Mouse (Mus musculus): Measurements from ENCODE around the gene Slc41a3. TPM values are rescaled to one million over a fixed set of nuclear protein-coding genes. Genes with fewer than 3 reads are reported as not detected.

Slc41a3 gene
- polyA plus RNA-seq, 1 experiment from 2014 or later: 4.3 TPM

DNA sequence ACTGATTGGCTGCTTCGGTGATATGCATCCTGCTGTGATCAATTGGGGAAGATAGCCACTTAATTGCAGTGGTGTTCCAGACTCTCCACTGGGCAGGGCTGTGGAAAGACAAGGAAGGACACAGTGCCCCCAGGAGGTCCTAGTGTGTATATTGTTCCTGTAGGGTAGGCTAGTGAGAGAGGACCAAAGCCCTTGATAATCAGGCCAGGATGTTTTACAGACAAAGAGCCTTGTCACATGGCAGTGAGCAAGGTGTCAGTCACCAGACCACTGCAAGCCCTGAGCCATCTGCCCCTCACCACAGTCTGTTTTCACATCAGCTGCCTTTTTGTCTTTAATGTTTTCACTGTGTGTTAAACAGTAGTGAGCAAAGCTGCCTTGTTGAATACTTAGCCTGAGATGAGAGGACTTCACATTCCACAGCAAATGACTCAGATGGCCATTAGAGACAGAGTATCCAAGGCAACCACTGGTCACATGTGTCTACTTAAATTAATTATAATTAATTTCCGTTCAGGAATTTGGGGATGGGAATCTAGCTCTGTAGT lies 43.2 kb upstream of the Slc41a3 start:
- WGBS: 41% methylated on average over 2 of the region's 2 CpGs
- ATAC-seq (ENCODE audit: low FRiP score, low TSS enrichment): no peak
- no peak overlapping the region for H3K27ac ChIP-seq (replicated peaks)
- H3K9ac ChIP-seq (ENCODE audit: low read length): no peak overlapping the region
- no peak overlapping the region for H3K4me2 ChIP-seq (replicated peaks; ENCODE audit: low read depth)
- no peaks in the 10 kb centered on the region for H3K9me3 ChIP-seq (ENCODE audit: control insufficient read depth, low read length)
- no peaks in the 10 kb centered on the region for H3K27me3 ChIP-seq (ENCODE audit: control insufficient read depth, insufficient read depth, low read length)
- no peak for TF ChIP-seq EP300 (optimal IDR thresholded peaks at IDR 0.05)
- peak; percentile 56 for TF ChIP-seq CTCF (IDR thresholded peaks at IDR 0.05; ENCODE audit: low read depth)
- no peaks in the 10 kb centered on the region for H3K4me1 ChIP-seq (replicated peaks; ENCODE audit: control insufficient read depth, insufficient read depth)
- no peaks in the 10 kb centered on the region for H3K36me3 ChIP-seq (ENCODE audit: control insufficient read depth, insufficient read depth, low read length)
- no peak overlapping the region for H3K4me3 ChIP-seq (ENCODE audit: low read depth, low read length)
- no peak for DNase-seq (ENCODE audit: low spot score)

DNA sequence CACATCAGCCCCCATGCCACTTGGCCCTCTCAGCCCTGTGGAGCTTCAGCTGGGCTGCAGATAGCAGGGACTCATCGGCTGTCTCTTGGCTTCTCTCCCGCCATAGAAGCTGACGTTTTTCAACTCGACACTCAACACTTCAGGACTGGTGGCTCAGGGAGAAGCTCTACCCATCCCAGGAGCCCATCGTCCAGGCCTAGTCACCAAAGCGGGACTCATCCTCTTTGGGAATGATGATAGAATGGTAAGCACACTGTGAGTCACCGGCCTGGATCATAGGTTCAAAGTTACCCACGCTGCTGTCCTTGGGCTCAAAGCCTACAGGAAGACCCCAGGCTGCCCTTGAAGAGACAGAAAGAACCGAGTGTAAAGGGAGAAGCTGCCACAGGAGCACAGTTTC lies 40.3 kb upstream of the Slc41a3 start:
- no peak for ATAC-seq (ENCODE audit: low FRiP score, low TSS enrichment)
- Histone ChIP-seq H3K36me3 (ENCODE audit: control insufficient read depth, insufficient read depth, low read length) (no peaks in the 10 kb centered on the region), H3K4me3 (ENCODE audit: low read depth, low read length) (no peak overlapping the region), H3K9me3 (ENCODE audit: control insufficient read depth, low read length) (no peaks in the 10 kb centered on the region), H3K27me3 (ENCODE audit: control insufficient read depth, insufficient read depth, low read length) (no peaks in the 10 kb centered on the region), H3K27ac (replicated peaks) (no peak overlapping the region), H3K4me1 (replicated peaks; ENCODE audit: control insufficient read depth, insufficient read depth) (no peaks in the 10 kb centered on the region), H3K4me2 (replicated peaks; ENCODE audit: low read depth) (no peak overlapping the region), H3K9ac (ENCODE audit: low read length) (no peak overlapping the region)
- no peak for DNase-seq (ENCODE audit: low spot score)
- no peak for TF ChIP-seq CTCF (IDR thresholded peaks at IDR 0.05; ENCODE audit: low read depth)
- TF ChIP-seq EP300 (optimal IDR thresholded peaks at IDR 0.05): no peak
- WGBS: 82% methylated on average over 9 of the region's 9 CpGs

DNA sequence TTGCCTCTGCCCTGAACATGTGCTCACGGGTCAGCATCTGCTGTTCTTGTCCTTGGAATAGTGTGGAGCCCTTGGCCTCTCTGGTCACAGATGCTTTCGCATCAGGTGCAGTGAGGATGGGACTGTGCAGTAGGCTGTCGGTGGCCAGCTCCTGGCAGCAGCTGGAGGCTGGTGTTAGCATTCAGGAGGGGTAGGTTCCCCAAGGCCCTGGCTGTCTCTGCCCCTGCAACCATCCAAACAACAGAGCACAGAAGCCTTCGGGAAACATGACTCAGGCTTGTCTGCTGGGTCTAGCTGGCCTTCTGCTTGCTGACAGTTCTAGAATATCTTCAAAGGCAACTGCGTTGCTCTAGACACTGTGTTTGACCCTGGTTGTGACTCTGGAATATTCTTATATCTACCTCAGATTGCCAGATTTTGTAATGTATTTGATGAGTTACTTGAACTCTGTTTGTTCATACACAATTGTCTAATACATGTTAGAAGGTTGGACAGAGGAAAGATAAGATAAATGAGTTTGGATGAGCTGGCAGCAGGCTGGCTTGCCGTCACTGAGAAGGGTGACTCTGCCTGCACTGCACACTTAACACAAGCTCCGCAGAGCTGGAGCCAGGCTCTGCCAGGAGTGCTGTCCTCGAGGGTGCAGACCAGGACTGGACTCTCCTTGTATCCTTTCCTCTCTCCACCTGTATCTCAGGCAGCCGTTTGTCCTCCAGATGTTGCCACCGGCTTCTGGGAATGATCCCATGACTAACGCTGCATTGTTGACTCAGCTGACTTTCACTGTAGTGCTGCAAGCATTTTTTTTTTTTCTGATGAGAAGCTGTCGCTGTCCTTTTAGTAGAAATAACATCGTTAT lies 38.9 kb upstream of the Slc41a3 start:
- TF ChIP-seq CTCF (IDR thresholded peaks at IDR 0.05; ENCODE audit: low read depth) (no peak), EP300 (optimal IDR thresholded peaks at IDR 0.05) (no peak)
- H3K9me3 ChIP-seq (ENCODE audit: control insufficient read depth, low read length): no peaks in the 10 kb centered on the region
- H3K4me2 ChIP-seq (replicated peaks; ENCODE audit: low read depth): no peak overlapping the region
- WGBS: 45% methylated on average over 13 of the region's 13 CpGs
- no peak overlapping the region for H3K4me3 ChIP-seq (ENCODE audit: low read depth, low read length)
- DNase-seq (ENCODE audit: low spot score) (no peak), ATAC-seq (ENCODE audit: low FRiP score, low TSS enrichment) (no peak)
- H3K9ac ChIP-seq (ENCODE audit: low read length): no peak overlapping the region
- no peaks in the 10 kb centered on the region for H3K36me3 ChIP-seq (ENCODE audit: control insufficient read depth, insufficient read depth, low read length)
- no peaks in the 10 kb centered on the region for H3K4me1 ChIP-seq (replicated peaks; ENCODE audit: control insufficient read depth, insufficient read depth)
- no peak overlapping the region for H3K27ac ChIP-seq (replicated peaks)
- no peaks in the 10 kb centered on the region for H3K27me3 ChIP-seq (ENCODE audit: control insufficient read depth, insufficient read depth, low read length)

DNA sequence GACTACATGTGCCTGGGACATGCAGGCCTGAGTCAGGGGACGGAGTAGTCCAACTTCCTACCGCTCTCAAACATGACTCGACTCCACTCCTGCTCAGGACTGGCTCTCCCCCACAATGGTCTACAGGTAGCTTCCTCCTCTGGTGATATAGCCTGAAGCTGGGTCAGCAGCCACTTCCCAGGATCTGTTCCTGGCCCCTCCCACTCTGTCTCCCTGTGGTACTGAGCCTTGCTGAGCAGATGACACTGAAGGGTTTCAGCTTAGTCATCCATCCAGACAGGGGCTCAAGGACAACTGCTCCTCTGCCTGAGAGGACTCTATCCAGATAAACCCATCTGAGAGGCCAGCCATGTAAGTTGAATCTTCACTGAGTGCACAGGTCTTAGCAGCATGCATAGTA lies 37.0 kb upstream of the Slc41a3 start:
- WGBS: 98% methylated on average over 3 of the region's 3 CpGs
- TF ChIP-seq EP300 (optimal IDR thresholded peaks at IDR 0.05) (no peak), CTCF (IDR thresholded peaks at IDR 0.05; ENCODE audit: low read depth) (no peak)
- ATAC-seq (ENCODE audit: low FRiP score, low TSS enrichment): no peak
- Histone ChIP-seq H3K36me3 (ENCODE audit: control insufficient read depth, insufficient read depth, low read length) (no peaks in the 10 kb centered on the region), H3K9ac (ENCODE audit: low read length) (no peak overlapping the region), H3K9me3 (ENCODE audit: control insufficient read depth, low read length) (no peaks in the 10 kb centered on the region), H3K4me3 (ENCODE audit: low read depth, low read length) (no peak overlapping the region), H3K4me2 (replicated peaks; ENCODE audit: low read depth) (no peak overlapping the region), H3K4me1 (replicated peaks; ENCODE audit: control insufficient read depth, insufficient read depth) (no peaks in the 10 kb centered on the region), H3K27ac (replicated peaks) (no peak overlapping the region), H3K27me3 (ENCODE audit: control insufficient read depth, insufficient read depth, low read length) (no peaks in the 10 kb centered on the region)
- no peak for DNase-seq (ENCODE audit: low spot score)

DNA sequence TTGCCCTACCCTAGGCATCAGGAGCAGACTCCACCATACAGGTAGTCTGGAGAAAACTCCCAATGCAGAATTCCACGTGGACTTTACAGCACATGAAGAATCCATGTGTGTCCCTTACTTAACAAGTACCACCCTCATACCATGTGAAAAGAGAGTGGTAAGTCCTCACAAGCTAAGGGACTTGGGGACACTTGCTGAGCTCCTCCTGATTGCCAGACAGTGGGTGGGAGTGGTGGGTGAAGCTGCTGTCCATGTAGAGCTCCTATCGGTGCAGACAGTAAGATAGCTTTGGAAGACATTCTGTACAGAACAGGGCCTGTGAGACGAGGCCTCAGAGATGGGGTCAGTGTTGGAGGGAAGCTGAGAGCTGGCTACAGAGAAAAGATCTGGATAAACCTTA lies 36.6 kb upstream of the Slc41a3 start:
- no peaks in the 10 kb centered on the region for H3K4me1 ChIP-seq (replicated peaks; ENCODE audit: control insufficient read depth, insufficient read depth)
- no peak overlapping the region for H3K4me2 ChIP-seq (replicated peaks; ENCODE audit: low read depth)
- DNase-seq (ENCODE audit: low spot score) (no peak), ATAC-seq (ENCODE audit: low FRiP score, low TSS enrichment) (no peak)
- no peak overlapping the region for H3K4me3 ChIP-seq (ENCODE audit: low read depth, low read length)
- H3K36me3 ChIP-seq (ENCODE audit: control insufficient read depth, insufficient read depth, low read length): no peaks in the 10 kb centered on the region
- TF ChIP-seq EP300 (optimal IDR thresholded peaks at IDR 0.05) (no peak), CTCF (IDR thresholded peaks at IDR 0.05; ENCODE audit: low read depth) (no peak)
- 74% methylated on average over 3 of the region's 3 CpGs for WGBS
- no peak overlapping the region for H3K9ac ChIP-seq (ENCODE audit: low read length)
- H3K9me3 ChIP-seq (ENCODE audit: control insufficient read depth, low read length): no peaks in the 10 kb centered on the region
- no peak overlapping the region for H3K27ac ChIP-seq (replicated peaks)
- no peaks in the 10 kb centered on the region for H3K27me3 ChIP-seq (ENCODE audit: control insufficient read depth, insufficient read depth, low read length)

DNA sequence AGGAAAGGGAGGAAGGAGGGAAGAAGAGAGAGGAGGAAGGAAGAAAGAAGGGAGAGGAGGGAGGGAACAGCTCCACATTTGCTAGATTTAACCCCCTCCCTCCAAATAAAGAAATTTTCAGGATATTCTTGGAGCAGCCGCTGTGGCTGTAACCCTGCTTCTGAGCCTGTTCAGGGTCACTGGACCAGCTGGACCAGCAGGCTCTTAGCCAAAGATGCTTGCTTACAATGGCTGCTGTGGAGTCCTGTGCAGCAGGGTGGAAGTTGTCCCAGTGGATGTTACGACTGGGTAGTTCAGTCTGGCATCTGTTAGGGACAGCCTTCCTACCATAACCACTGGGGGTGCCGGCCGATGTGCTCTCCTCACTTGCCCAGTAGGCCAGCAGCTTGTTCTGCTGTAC lies 35.8 kb upstream of the Slc41a3 start:
- WGBS: 82% methylated on average over 4 of the region's 4 CpGs
- H3K9me3 ChIP-seq (ENCODE audit: control insufficient read depth, low read length): no peaks in the 10 kb centered on the region

More for the DNA sequence above, 35.8 kb upstream of the Slc41a3 start:
- Histone ChIP-seq H3K4me2 (replicated peaks; ENCODE audit: low read depth) (no peak overlapping the region), H3K27me3 (ENCODE audit: control insufficient read depth, insufficient read depth, low read length) (no peaks in the 10 kb centered on the region), H3K4me3 (ENCODE audit: low read depth, low read length) (no peak overlapping the region), H3K27ac (replicated peaks) (no peak overlapping the region), H3K4me1 (replicated peaks; ENCODE audit: control insufficient read depth, insufficient read depth) (no peaks in the 10 kb centered on the region), H3K9ac (ENCODE audit: low read length) (no peak overlapping the region), H3K36me3 (ENCODE audit: control insufficient read depth, insufficient read depth, low read length) (no peaks in the 10 kb centered on the region)
- DNase-seq (ENCODE audit: low spot score) (no peak), ATAC-seq (ENCODE audit: low FRiP score, low TSS enrichment) (no peak)
- no peak for TF ChIP-seq EP300 (optimal IDR thresholded peaks at IDR 0.05)
- no peak for TF ChIP-seq CTCF (IDR thresholded peaks at IDR 0.05; ENCODE audit: low read depth)

Data from stomach, postnatal 0 days (tissue).